Mouse (Mus musculus): Measurements from ENCODE around the gene Nudt15. TPM values are rescaled to one million over a fixed set of nuclear protein-coding genes. Genes with fewer than 3 reads are reported as not detected.

Nudt15 gene
- polyA plus RNA-seq, 1 experiment from 2014 or later, result 6.8 TPM

- H3K27ac ChIP-seq (ENCODE audit: low read length), result no peak overlapping the region
- 34% methylated on average over 3 of the region's 3 CpGs for WGBS
- no peak for ATAC-seq (ENCODE audit: insufficient number of reproducible peaks, insufficient read depth, low FRiP score, low read depth)
Measured at GRCm38 (mm10) chr14:73473670-73474460, 74.2 kb downstream of the Nudt15 start.

GRCm38 (mm10) chr14:73472205-73472604 lies 75.8 kb downstream of the Nudt15 start:
- no peak overlapping the region for H3K27ac ChIP-seq (ENCODE audit: low read length)

More at GRCm38 (mm10) chr14:73473670-73474460, 74.2 kb downstream of the Nudt15 start:
- no peaks in the 10 kb centered on the region for H3K9me3 ChIP-seq (ENCODE audit: control insufficient read depth, low read depth, low read length)
- H3K27me3 ChIP-seq (ENCODE audit: control insufficient read depth, insufficient read depth, low read length), result no peaks in the 10 kb centered on the region
- H3K4me2 ChIP-seq (replicated peaks; ENCODE audit: low read depth, low read length), result no peak overlapping the region
- no peaks in the 10 kb centered on the region for H3K36me3 ChIP-seq (ENCODE audit: control insufficient read depth, insufficient read depth, low read length)
- no peak overlapping the region for H3K9ac ChIP-seq (replicated peaks; ENCODE audit: low read depth, low read length)
- no peak overlapping the region for H3K4me3 ChIP-seq (ENCODE audit: low read depth, low read length)
- peaks cover 2% of the 10 kb centered on the region; the same call in 1 of the 2 replicates for H3K4me1 ChIP-seq (ENCODE audit: control insufficient read depth, insufficient read depth, low read length)

GRCm38 (mm10) chr14:73470593-73470992 lies 77.4 kb downstream of the Nudt15 start:
- Histone ChIP-seq H3K36me3 (ENCODE audit: control insufficient read depth, insufficient read depth, low read length) (no peaks in the 10 kb centered on the region), H3K4me3 (ENCODE audit: low read depth, low read length) (no peak overlapping the region), H3K27me3 (ENCODE audit: control insufficient read depth, insufficient read depth, low read length) (no peaks in the 10 kb centered on the region), H3K9ac (replicated peaks; ENCODE audit: low read depth, low read length) (no peak overlapping the region), H3K9me3 (ENCODE audit: control insufficient read depth, low read depth, low read length) (no peaks in the 10 kb centered on the region), H3K4me2 (replicated peaks; ENCODE audit: low read depth, low read length) (no peak overlapping the region), H3K4me1 (ENCODE audit: control insufficient read depth, insufficient read depth, low read length) (peaks cover 2% of the 10 kb centered on the region; the same call in 1 of the 2 replicates), H3K27ac (ENCODE audit: low read length) (no peak overlapping the region)
- no peak for ATAC-seq (ENCODE audit: insufficient number of reproducible peaks, insufficient read depth, low FRiP score, low read depth)
- WGBS, result 63% methylated on average over 8 of the region's 8 CpGs

More at GRCm38 (mm10) chr14:73472205-73472604, 75.8 kb downstream of the Nudt15 start:
- no peaks in the 10 kb centered on the region for H3K36me3 ChIP-seq (ENCODE audit: control insufficient read depth, insufficient read depth, low read length)
- no peaks in the 10 kb centered on the region for H3K9me3 ChIP-seq (ENCODE audit: control insufficient read depth, low read depth, low read length)
- H3K27me3 ChIP-seq (ENCODE audit: control insufficient read depth, insufficient read depth, low read length), result no peaks in the 10 kb centered on the region
- peaks cover 2% of the 10 kb centered on the region; the same call in 1 of the 2 replicates for H3K4me1 ChIP-seq (ENCODE audit: control insufficient read depth, insufficient read depth, low read length)
- no peak overlapping the region for H3K4me2 ChIP-seq (replicated peaks; ENCODE audit: low read depth, low read length)
- ATAC-seq (ENCODE audit: insufficient number of reproducible peaks, insufficient read depth, low FRiP score, low read depth), result no peak
- H3K9ac ChIP-seq (replicated peaks; ENCODE audit: low read depth, low read length), result no peak overlapping the region
- no peak overlapping the region for H3K4me3 ChIP-seq (ENCODE audit: low read depth, low read length)
- 63% methylated on average over 7 of the region's 7 CpGs for WGBS

- Histone ChIP-seq H3K27ac (ENCODE audit: low read length) (no peak overlapping the region), H3K4me2 (replicated peaks; ENCODE audit: low read depth, low read length) (no peak overlapping the region), H3K36me3 (ENCODE audit: control insufficient read depth, insufficient read depth, low read length) (no peaks in the 10 kb centered on the region), H3K27me3 (ENCODE audit: control insufficient read depth, insufficient read depth, low read length) (no peaks in the 10 kb centered on the region), H3K9me3 (ENCODE audit: control insufficient read depth, low read depth, low read length) (no peaks in the 10 kb centered on the region), H3K4me1 (ENCODE audit: control insufficient read depth, insufficient read depth, low read length) (peaks cover 1% of the 10 kb centered on the region; the same call in 1 of the 2 replicates), H3K9ac (replicated peaks; ENCODE audit: low read depth, low read length) (no peak overlapping the region), H3K4me3 (ENCODE audit: low read depth, low read length) (no peak overlapping the region)
- no peak for ATAC-seq (ENCODE audit: insufficient number of reproducible peaks, insufficient read depth, low FRiP score, low read depth)
- 66% methylated on average over 7 of the region's 7 CpGs for WGBS
Measured at GRCm38 (mm10) chr14:73469506-73469905, 78.5 kb downstream of the Nudt15 start.

Other genes with a start within 250 kb of the Nudt15 start
- 22.6 and 28.6 TPM in 2 replicates for gene Rb1, start 222.4 kb downstream of the Nudt15 start, polyA plus RNA-seq (2014; fragmentation: Nextera tagmentation; extraction: Ambion mirVana)
- 864 and 920 TPM in 2 replicates for gene Itm2b, start 163.0 kb downstream of the Nudt15 start, polyA plus RNA-seq (2014; fragmentation: Nextera tagmentation; extraction: Ambion mirVana)
- 85.5 and 86.3 TPM in 2 replicates for gene Med4, start 38.2 kb downstream of the Nudt15 start, polyA plus RNA-seq (2014; fragmentation: Nextera tagmentation; extraction: Ambion mirVana)
- gene Sucla2, start 22.9 kb downstream of the Nudt15 start, polyA plus RNA-seq (2014; fragmentation: Nextera tagmentation; extraction: Ambion mirVana), result 110 and 115 TPM in 2 replicates
- gene Gm21750, start 113.0 kb upstream of the Nudt15 start, polyA plus RNA-seq (2014; fragmentation: Nextera tagmentation; extraction: Ambion mirVana), result not detected in 2 replicates